In the genomic region with DNA sequence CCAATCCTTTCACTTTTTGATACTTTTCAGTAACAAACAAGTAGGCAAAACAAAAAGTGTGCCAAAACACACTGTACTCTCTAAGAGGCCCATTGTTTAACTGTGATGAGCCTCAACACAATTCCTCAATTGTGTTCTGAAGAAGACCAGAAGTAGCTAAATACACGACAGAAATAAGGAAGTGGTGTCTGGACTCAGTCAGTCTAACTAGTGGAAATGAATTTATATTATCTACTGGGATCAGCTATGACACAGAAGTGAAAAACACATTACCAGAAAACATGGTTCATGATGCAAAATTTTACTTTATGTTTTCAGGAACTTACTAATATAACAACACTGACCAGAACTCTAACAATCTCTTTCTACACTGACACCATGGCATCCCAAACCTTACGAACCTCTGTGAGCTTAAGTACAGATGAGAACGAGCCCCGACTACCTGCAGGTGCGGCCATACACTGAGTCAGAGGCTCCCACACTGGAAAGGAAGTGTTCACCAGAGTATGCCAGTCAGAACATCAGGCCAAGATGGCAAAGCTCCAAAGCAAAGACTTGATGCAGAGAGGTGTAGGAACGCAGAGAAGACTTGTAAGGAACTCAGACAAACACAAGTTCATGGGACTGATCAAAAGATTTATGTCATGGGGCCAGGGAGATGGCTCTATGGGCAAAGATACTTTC, we compare ENCODE assay signal across 10 mouse cellular contexts. TPM values are rescaled to one million over a fixed set of nuclear protein-coding genes. Genes with fewer than 3 reads are reported as not detected.
A peak's percentile ranks its signal among the peaks of the same experiment; 100 is the strongest.
DNase-seq lines count a peak whose midpoint lies in the region; ATAC-seq lines count a peak whose summit lies in the region.
"Had no signal": no experiment of that assay in that cellular context is flagged by ENCODE, and none has a peak within 500 bp of the region (broad histone marks: within the 10 kb centered on the region; RNA-seq: fewer than 3 reads in every experiment).

No protein-coding gene starts in this region.

- peak; percentile 80 for DNase-seq in 416B (ENCODE audit: low read depth)
- peak; percentile 43 for DNase-seq in naive thymus-derived CD4-positive, alpha-beta T cell, adult 2 months (ENCODE audit: low read depth)
- no peak for DNase-seq in cerebellum, adult 11 months
- no peak for DNase-seq in ovary, adult 18-20 months (ENCODE audit: low spot score)
- no peak for DNase-seq in embryo, embryonic 11 days
- DNase-seq: kidney, postnatal 36 days; lung, embryonic 14.5 days; spleen, adult 18-20 months had no signal

- ATAC-seq in CD4-positive, CD25-positive, alpha-beta regulatory T cell, adult 4 months: peak; percentile 68
- ATAC-seq in granulocyte monocyte progenitor cell, adult 5-6 weeks (replicated peaks; ENCODE audit: poor library complexity, severe bottlenecking): peak; percentile 84

RNA-seq across cellular contexts. Expression of a gene that starts 19.2 kb away (rescaled TPM):
- 10 to 100 TPM; 65.2 to 77.0 TPM for polyA plus RNA-seq in CD4-positive, CD25-positive, alpha-beta regulatory T cell, adult 4 months (2017; shearing (Covaris generic))
- total RNA-seq in granulocyte monocyte progenitor cell, adult 5-6 weeks (2014; fragmentation: Nextera tagmentation): 65.0 and 67.3 TPM in 2 replicates
- 54.2 and 54.9 TPM in 2 replicates for total RNA-seq in granulocyte monocyte progenitor cell, adult 5-6 weeks (2017)

RNA-seq across cellular contexts. Expression of a gene that starts 39.6 kb away (rescaled TPM):
- 100 to 1,000 TPM; 108 to 131 TPM for polyA plus RNA-seq in CD4-positive, CD25-positive, alpha-beta regulatory T cell, adult 4 months (2017; shearing (Covaris generic))
- total RNA-seq in granulocyte monocyte progenitor cell, adult 5-6 weeks (2014; fragmentation: Nextera tagmentation): 84.7 and 88.8 TPM in 2 replicates
- total RNA-seq in granulocyte monocyte progenitor cell, adult 5-6 weeks (2017): 46.6 and 75.6 TPM in 2 replicates

RNA-seq across cellular contexts. Expression of a gene that starts 39.6 kb away (rescaled TPM):
- polyA plus RNA-seq in CD4-positive, CD25-positive, alpha-beta regulatory T cell, adult 4 months (2017; shearing (Covaris generic)): 10 to 100 TPM; 35.0 to 37.8 TPM
- 9.9 and 18.8 TPM in 2 replicates for total RNA-seq in granulocyte monocyte progenitor cell, adult 5-6 weeks (2014; fragmentation: Nextera tagmentation)
- 27.0 and 36.8 TPM in 2 replicates for total RNA-seq in granulocyte monocyte progenitor cell, adult 5-6 weeks (2017)

RNA-seq across cellular contexts. Expression of a gene that starts 56.9 kb away (rescaled TPM):
- polyA plus RNA-seq in CD4-positive, CD25-positive, alpha-beta regulatory T cell, adult 4 months (2017; shearing (Covaris generic)): 10 to 100 TPM in 1 of 2 experiments, 1 to 10 TPM in 1; 8.3 to 13.3 TPM
- total RNA-seq in granulocyte monocyte progenitor cell, adult 5-6 weeks (2014; fragmentation: Nextera tagmentation): 26.5 and 27.3 TPM in 2 replicates
- 19.6 and 21.6 TPM in 2 replicates for total RNA-seq in granulocyte monocyte progenitor cell, adult 5-6 weeks (2017)

Comparison
In these comparisons a context has a peak if more than half of its experiments do, and no peak if none do; other contexts are left out.
1. DNase-seq: peak in 416B (single experiment) and naive thymus-derived CD4-positive, alpha-beta T cell, adult 2 months (single experiment); none in cerebellum, adult 11 months (single experiment), ovary, adult 18-20 months (single experiment) and embryo, embryonic 11 days (single experiment).